Mouse (Mus musculus) adrenal gland (tissue): ENCODE measurements at regions not wholly inside any gene's neighbourhood (a gene's known extent, or its start where the extent isn't known, plus 50 kb on each side); places are given as distances from the start of the nearest gene placed in this dataset.

Experiments
- intact Hi-C: fragments of 180-260 bp; cut with DNase I; formaldehyde crosslinking; loops from one replicate; pipeline ENCODE4 v1.15.1; 2025

DNA sequence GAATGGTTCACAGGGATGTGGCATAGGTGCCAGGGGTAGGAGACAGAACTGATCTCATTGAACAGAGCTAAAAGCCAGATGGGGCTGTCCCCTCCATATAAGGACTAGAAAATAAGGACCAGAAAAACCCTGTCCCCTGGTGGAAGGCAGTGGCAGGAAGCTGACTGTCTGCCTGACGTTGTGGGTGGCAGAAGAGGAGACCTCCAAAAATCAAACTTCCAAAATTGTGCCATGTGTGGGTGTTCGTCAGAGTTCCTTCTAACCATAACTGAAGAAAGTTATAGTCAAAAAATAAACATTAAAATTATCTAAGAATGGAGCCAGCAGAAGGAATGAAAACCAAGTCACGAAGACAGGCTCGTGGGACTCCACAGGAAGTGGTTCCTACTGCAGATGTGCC is 129.2 kb downstream of the Mtx3 start:
- intact Hi-C loops: no loop called here

DNA sequence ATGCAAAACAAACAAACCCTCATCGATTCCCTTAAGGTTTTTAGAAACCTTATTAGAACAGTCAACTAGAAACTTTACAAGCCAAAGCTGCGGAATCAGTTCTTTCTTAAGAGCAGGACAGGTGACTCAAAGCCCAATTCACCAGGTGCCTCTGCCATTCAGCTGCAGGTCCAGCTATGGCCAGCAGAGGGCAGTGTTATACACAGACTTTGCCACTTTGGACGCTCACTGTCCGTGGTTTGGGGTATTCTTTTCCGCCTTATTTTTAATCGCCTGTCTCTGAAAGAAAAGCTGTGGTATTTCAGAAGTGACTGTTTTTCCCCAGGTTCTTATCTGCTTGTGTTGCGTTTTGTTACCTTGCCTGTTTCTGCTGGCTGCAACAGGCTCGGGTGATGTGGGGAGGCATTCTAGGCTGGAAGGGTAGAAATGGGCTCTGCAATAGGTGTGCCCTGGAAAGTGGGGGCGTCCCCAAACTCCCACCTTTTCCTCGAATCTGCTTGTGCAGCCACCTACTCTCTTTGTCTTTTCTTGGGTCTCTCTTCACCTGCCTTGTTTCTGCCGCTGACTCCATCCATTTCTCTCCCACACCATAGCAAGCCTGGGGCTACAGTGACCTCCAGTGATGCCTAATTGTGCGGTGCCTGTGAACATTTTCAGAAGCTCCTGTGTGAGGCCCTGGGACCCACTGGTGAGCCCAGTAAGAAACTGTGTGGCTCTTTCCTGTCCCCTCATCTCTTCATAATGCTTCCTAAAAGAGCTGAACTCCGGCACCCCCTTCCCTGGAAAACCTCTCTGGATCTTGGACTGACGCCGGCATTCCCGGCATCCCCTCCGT is 142.4 kb downstream of the Mtx3 start:
- intact Hi-C loops: loop anchor here (2.0 to 10.0 kb wide), 5 partner anchors 82 to 735 kb away; partner anchors contain the start of gene Cmya5

DNA sequence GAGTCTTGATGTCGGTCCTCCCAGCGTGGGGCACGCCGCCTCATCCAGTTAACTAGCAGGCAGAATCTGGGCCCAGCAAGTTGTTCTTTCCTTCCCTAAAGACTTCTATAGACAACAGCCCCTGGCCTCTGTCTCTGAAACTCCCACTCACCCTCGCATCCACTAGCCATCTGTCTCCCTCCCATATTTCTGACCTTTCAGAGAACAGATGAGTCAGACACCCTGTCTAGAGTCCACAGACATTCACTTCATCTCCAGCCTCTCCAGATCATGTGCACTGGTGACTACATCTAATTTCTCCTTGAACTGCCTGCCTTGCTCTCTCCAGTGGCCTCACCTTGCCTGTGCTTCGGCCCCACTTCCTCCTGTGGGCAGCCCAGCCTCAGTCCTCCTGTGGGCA is 143.1 kb downstream of the Mtx3 start:
- intact Hi-C loops: loop anchor here (2.0 to 10.0 kb wide), 5 partner anchors 81 to 735 kb away; partner anchors contain the start of gene Cmya5

DNA sequence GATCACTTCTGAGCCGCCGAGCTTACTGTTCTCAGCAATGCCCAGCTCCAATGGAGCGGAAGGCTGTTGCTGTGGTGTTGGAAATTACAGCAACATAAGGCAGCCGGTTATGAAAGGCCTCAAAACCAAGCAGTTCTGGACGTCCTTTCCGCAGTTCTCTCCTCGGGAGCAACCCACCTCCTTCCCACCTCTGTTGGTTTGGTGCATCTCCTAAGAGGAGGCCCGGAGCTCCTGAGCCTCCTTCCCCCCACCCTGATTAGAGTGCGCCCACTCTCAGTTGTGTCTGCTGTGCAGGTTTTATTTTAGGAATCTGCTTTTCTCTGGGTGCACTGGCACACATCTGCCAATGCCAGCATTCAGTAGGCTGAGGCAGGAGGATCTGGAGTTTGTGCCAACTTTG is 144.0 kb downstream of the Mtx3 start:
- intact Hi-C loops: loop anchor here (5.0 to 10.0 kb wide), 3 partner anchors 156 to 734 kb away; partner anchors contain the start of gene Cmya5

DNA sequence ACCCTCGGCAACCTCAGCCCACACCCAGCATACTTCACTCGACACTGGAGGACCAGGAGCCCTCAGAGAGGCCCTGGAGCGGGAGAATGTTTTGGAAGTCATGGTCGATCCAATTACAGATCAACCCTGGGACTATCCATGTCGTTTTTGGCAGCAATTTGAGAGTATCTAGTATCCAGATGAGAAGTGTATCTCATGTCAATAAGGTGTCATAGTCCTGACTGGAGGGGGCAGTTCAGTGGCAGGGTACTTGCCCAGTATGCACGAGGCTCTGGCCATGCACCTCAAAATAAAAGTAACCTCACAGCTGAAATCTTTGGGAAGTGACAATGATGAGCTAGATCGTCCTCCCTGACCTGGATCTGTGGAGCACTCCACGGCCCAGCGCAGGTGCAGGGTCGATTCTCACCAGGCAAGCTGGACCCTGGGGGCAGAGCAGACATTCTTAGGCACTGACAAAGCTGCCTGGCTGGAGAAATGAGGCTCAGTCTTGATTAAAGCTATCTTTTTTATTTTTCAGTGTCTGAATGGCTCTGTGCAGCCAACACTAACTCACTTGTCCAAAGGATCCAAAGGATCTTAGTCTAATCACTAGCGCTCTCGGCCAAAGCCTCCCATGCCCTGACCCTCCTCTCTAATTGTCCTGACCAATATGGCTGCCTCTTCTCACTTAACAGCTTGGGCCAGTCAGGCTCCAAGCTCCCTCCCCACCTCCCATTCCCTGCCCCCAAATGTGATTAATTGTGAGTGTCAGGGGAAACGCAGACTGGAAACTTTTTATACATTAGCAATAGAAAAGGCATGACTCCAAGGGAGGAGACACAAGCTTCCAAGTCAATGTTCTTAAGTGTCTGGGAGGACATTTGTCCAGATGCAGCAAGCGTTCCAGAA is 146.0 kb downstream of the Mtx3 start:
- intact Hi-C loops: no loop called here
